Mouse (Mus musculus): Measurements from ENCODE around the gene Gm49318.
A peak's percentile ranks its signal among the peaks of the same experiment; 100 is the strongest.

GRCm38 (mm10) chr9:22066433-22066832, 4.6 kb downstream of the Gm49318 start:
- peak; percentile 85; the same call in 1 of the 2 replicates for TF ChIP-seq CTCF (IDR thresholded peaks at IDR 0.05; ENCODE audit: extremely low read depth, insufficient read depth, insufficient read length, insufficient replicate concordance)
- TF ChIP-seq POLR2A (IDR thresholded peaks at IDR 0.05; ENCODE audit: low read depth, low read length) = no peak

Measured in spleen, adult 2 months (tissue).